12 mouse cellular contexts compared by ENCODE assay signal in genomic region chr8:3348142-3348823, GRCm38 (mm10). TPM values are rescaled to one million over a fixed set of nuclear protein-coding genes. Genes with fewer than 3 reads are reported as not detected.
DNase-seq lines count a peak whose midpoint lies in the region; ATAC-seq lines count a peak whose summit lies in the region.
"Had no signal": no experiment of that assay in that cellular context is flagged by ENCODE, and none has a peak within 500 bp of the region (broad histone marks: within the 10 kb centered on the region; RNA-seq: fewer than 3 reads in every experiment).

No protein-coding gene starts in this region.

- H3K9ac ChIP-seq in kidney, embryonic 14.5 days (ENCODE audit: low read depth, low read length) = no peak overlapping the region
- H3K9ac ChIP-seq: neural tube, embryonic 13.5 days had no signal

- no peaks in the 10 kb centered on the region for H3K9me3 ChIP-seq in kidney, embryonic 14.5 days (ENCODE audit: control insufficient read depth, low read length)
- H3K9me3 ChIP-seq: neural tube, embryonic 13.5 days had no signal

- H3K4me1 ChIP-seq in kidney, embryonic 14.5 days (ENCODE audit: control insufficient read depth, insufficient read depth, low read length) = no peaks in the 10 kb centered on the region
- H3K4me1 ChIP-seq: neural tube, embryonic 13.5 days had no signal

- H3K4me3 ChIP-seq in kidney, embryonic 14.5 days (ENCODE audit: low read length) = no peak overlapping the region
- H3K4me3 ChIP-seq: layer of hippocampus, adult 2 months; neural tube, embryonic 13.5 days had no signal

- WGBS in kidney, embryonic 14.5 days = 27% methylated on average over 13 of the region's 13 CpGs

- ATAC-seq in kidney, embryonic 14.5 days (ENCODE audit: low FRiP score, low TSS enrichment) = peak; percentile 66
- peak; percentile 60 for ATAC-seq in megakaryocyte, adult 5-6 weeks (ENCODE audit: poor library complexity, severe bottlenecking)

- H3K36me3 ChIP-seq in kidney, embryonic 14.5 days (ENCODE audit: control insufficient read depth, insufficient read depth, low read length) = no peaks in the 10 kb centered on the region
- H3K36me3 ChIP-seq: neural tube, embryonic 13.5 days had no signal

- intact Hi-C loops in heart, postnatal 36 days (cut with DNase I) = no loop called here

- H3K27me3 ChIP-seq in kidney, embryonic 14.5 days (ENCODE audit: control insufficient read depth, insufficient read depth, low read length) = no peaks in the 10 kb centered on the region
- H3K27me3 ChIP-seq: neural tube, embryonic 13.5 days had no signal

- H3K27ac ChIP-seq in kidney, embryonic 14.5 days (ENCODE audit: low read depth, low read length) = no peak overlapping the region
- H3K27ac ChIP-seq: layer of hippocampus, adult 2 months; neural tube, embryonic 13.5 days had no signal

- DNase-seq in kidney, postnatal 4 days = no peak
- DNase-seq in 416B (ENCODE audit: low read depth) (peak; percentile 36), adipocyte (ENCODE audit: low spot score) (peak; percentile 65)
- no peak for DNase-seq in cerebellum, postnatal 25 days
- DNase-seq in heart, postnatal 36 days = no peak
- no peak for DNase-seq in right cerebral cortex, postnatal 14 days
- DNase-seq: cerebellum, adult 11-12 months; thymus, adult 2 months had no signal

- no peak overlapping the region for H3K4me2 ChIP-seq in kidney, embryonic 14.5 days (replicated peaks; ENCODE audit: low read depth, low read length)
- H3K4me2 ChIP-seq: neural tube, embryonic 13.5 days had no signal

RNA-seq across cellular contexts. Expression of gene A430078G23Rik, which starts 4.9 kb away (rescaled TPM):
- not detected in 2 replicates for polyA plus RNA-seq in kidney, embryonic 14.5 days (2014; fragmentation: Nextera tagmentation; extraction: Ambion mirVana)
- total RNA-seq in megakaryocyte, adult 5-6 weeks (2015) = 17.0 and 17.9 TPM in 2 replicates
- total RNA-seq in megakaryocyte, adult 5-6 weeks (2017) = 30.3 and 35.7 TPM in 2 replicates
- under 1 TPM; 0.30 to 0.53 TPM for total RNA-seq in heart, postnatal 36 days (2021)
- total RNA-seq: layer of hippocampus, adult 2 months had no signal
- polyA plus RNA-seq: neural tube, embryonic 13.5 days had no signal

RNA-seq across cellular contexts. Expression of gene Arhgef18, which starts 44.5 kb away (rescaled TPM):
- polyA plus RNA-seq in kidney, embryonic 14.5 days (2014; fragmentation: Nextera tagmentation; extraction: Ambion mirVana) = 8.9 and 11.7 TPM in 2 replicates
- total RNA-seq in megakaryocyte, adult 5-6 weeks (2015) = 43.8 and 45.0 TPM in 2 replicates
- total RNA-seq in megakaryocyte, adult 5-6 weeks (2017) = 38.4 and 45.7 TPM in 2 replicates
- total RNA-seq in heart, postnatal 36 days (2021) = 10 to 100 TPM; 18.7 to 20.4 TPM

Comparison
In these comparisons a context has a peak if more than half of its experiments do, and no peak if none do; other contexts are left out.
1. DNase-seq: peak in 416B (single experiment) and adipocyte (single experiment); none in kidney, postnatal 4 days (0 of 2), cerebellum, postnatal 25 days (0 of 2), heart, postnatal 36 days (0 of 2) and right cerebral cortex, postnatal 14 days (single experiment).
2. RNA of gene A430078G23Rik, which starts 4.9 kb away (total RNA-seq): 17.0 to 35.7 TPM in megakaryocyte, adult 5-6 weeks; 0.30 to 0.53 TPM in heart, postnatal 36 days; every median in the first group is over 10 times any median in the second.